Mouse (Mus musculus) adrenal gland, postnatal 36 days (tissue): Measurements from ENCODE around the gene Vmn1r215. TPM values are rescaled to one million over a fixed set of nuclear protein-coding genes. Genes with fewer than 3 reads are reported as not detected.
"Not testable (repeated sequence)": the region's sequence is repeated elsewhere in the genome, so short reads cannot be mapped to it uniquely, and the experiment has no call there.

ENCODE experiments used
- DNase-seq, 2 experiments: peaks; one replicate each; pipeline ENCODE4 v3.0.0; 2021; ENCODE audit warnings: mixed read lengths in 1 of 2
- long read RNA-seq, 2 experiments: library from polyadenylated mRNA; stranded (forward); transcript quantifications; one replicate each; pipeline ENCODE4 v2.0.0; 2021; ENCODE audit warnings: borderline sequencing depth in 2 of 2
- total RNA-seq, 2 experiments: library from RNA; stranded (reverse); gene quantifications; 2 replicates each; pipeline ENCODE4 v1.2.3; 2021

The Vmn1r215 gene
- not detected for total RNA-seq
- long read RNA-seq, experiment 1 = 0 reads
- long read RNA-seq, experiment 2 = 0 reads

- DNase-seq = no peak
These were observed at the start of gene Vmn1r215 for GRCm38 (mm10) chr13:23067725-23068124. Gene Vmn1r215 (plus strand): TSS chr13:23068025.

GRCm38 (mm10) chr13:23018158-23018557, 49.7 kb upstream of the Vmn1r215 start:
- no peak for DNase-seq

DNA sequence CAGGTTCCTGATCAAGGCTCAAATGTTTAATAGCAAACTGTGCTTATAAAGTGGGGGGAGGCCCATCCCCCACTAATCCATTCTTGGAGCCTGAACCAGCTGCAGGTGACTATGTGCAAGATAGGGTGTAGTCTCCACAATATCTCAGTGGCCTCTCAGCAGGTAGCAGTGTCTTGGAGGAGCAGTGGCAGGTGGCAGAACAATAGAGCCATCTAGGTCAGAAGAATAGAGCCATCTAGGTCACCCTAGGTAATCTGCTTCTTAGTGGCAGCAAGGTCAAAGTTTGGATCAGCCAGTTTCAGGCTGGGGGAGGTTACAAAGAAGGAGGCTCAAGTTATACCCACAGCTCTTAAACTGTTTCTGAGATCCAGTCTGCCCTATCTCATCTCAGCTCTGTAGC, 43.0 kb upstream of the Vmn1r215 start:
- DNase-seq = no peak

GRCm38 (mm10) chr13:23030118-23030517, 37.7 kb upstream of the Vmn1r215 start, which contains the start of gene Vmn1r214:
Gene Vmn1r214 (plus strand): TSS chr13:23030418.
- no peak for DNase-seq

DNA sequence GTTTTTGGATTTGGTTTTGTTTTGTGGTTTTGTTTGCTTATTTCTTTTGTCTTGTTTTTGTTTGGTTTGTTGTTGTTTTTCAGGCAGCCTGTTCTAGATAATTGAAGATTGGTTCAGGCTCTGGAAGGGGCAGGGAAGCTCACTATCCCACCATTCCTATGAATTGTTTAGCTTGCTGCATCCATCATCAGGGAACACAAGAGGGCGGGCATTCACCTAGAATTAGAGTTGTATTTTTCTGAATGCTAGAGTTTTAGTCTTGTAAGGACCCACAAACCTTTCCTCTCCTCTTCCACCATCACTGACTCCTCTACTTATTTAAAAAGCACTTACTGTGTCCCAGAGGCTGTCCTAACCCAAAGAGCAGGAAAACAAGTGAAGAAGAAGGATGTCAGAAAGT, 10.0 kb upstream of the Vmn1r215 start:
- DNase-seq = no peak

- no peak for DNase-seq
These were observed 1.5 kb downstream of the Vmn1r215 start for GRCm38 (mm10) chr13:23069312-23069711.

GRCm38 (mm10) chr13:23094386-23094785, 26.6 kb downstream of the Vmn1r215 start:
- DNase-seq = no peak

DNA sequence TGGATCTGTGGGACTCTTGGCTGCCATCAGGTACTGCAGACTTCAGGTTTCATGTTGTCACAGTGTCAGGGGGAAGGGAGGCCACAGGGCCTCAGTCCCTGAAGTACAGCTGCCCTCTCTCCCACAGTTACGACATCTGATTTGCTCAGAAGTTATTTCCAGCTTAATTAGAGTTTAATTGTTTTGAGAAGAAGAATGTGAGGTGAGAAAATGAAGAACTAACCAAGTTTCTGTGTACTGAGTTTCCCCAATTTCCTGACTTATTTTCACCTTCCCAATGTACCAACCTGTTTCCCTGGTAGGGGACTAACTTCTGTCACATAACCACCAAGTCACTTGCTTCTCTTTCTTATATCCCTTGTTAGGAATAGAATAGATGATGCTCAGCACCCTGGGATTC, 50.3 kb downstream of the Vmn1r215 start, which contains the start of gene Vmn1r217:
Vmn1r217 (minus strand) TSS at position 101 of the 400 bp plus-strand sequence.
- not testable (repeated sequence) for DNase-seq

- no peak for DNase-seq
These were observed 52.8 kb downstream of the Vmn1r215 start for GRCm38 (mm10) chr13:23120611-23121010.

Other genes with a start within 250 kb of the Vmn1r215 start
- not detected for gene Vmn1r210, start 236.7 kb upstream of the Vmn1r215 start, total RNA-seq
- not detected for gene Vmn1r211, start 210.5 kb upstream of the Vmn1r215 start, total RNA-seq
- gene Vmn1r212, start 183.8 kb upstream of the Vmn1r215 start, total RNA-seq = not detected
- gene Vmn1r213, start 60.4 kb upstream of the Vmn1r215 start, total RNA-seq = not detected
- gene Vmn1r214, start 37.6 kb upstream of the Vmn1r215 start, total RNA-seq = not detected
- gene Vmn1r217, start 50.2 kb downstream of the Vmn1r215 start, total RNA-seq = not detected
- gene Vmn1r218, start 65.1 kb downstream of the Vmn1r215 start, total RNA-seq = not detected
- not detected for gene Vmn1r219, start 91.3 kb downstream of the Vmn1r215 start, total RNA-seq
- not detected for gene Vmn1r220, start 120.0 kb downstream of the Vmn1r215 start, total RNA-seq
- gene Vmn1r221, start 146.1 kb downstream of the Vmn1r215 start, total RNA-seq = not detected
- gene Vmn1r222, start 167.9 kb downstream of the Vmn1r215 start, total RNA-seq = not detected
- gene Vmn1r223, start 179.1 kb downstream of the Vmn1r215 start, total RNA-seq = not detected